Mouse (Mus musculus) kidney, adult 2 months (tissue): ENCODE data around the gene Dnajb4. TPM values are rescaled to one million over a fixed set of nuclear protein-coding genes. Genes with fewer than 3 reads are reported as not detected.

Experiments used
- DNase-seq: peaks from one replicate; pipeline ENCODE4 v3.0.0; 2021
- H3K27ac ChIP-seq: fragments of 200-500 bp; 2 replicates; pipeline ENCODE4 v1.5.1; 2012; ENCODE audit warnings: low read depth, low read length, control low read depth, inconsistent platforms; ENCODE audit not compliant: insufficient read depth
- H3K27me3 ChIP-seq: fragments of 200-500 bp; replicated peaks from 2 replicates; pipeline ENCODE4 v1.6.1; 2012; ENCODE audit warnings: mild to moderate bottlenecking, moderate library complexity, low read length, inconsistent platforms; ENCODE audit not compliant: control insufficient read depth, insufficient read depth
- H3K36me3 ChIP-seq: fragments of 200-500 bp; 2 replicates; pipeline ENCODE4 v1.6.1; 2012; ENCODE audit warnings: mild to moderate bottlenecking, moderate library complexity, low read length, inconsistent platforms; ENCODE audit not compliant: control insufficient read depth, insufficient read depth
- H3K4me1 ChIP-seq: fragments of 200-500 bp; 2 replicates; pipeline ENCODE4 v1.6.1; 2011; ENCODE audit warnings: low read length; ENCODE audit not compliant: control insufficient read depth, insufficient read depth
- H3K4me3 ChIP-seq: fragments of 200-500 bp; 2 replicates; pipeline ENCODE4 v1.5.1; 2011; ENCODE audit warnings: mild to moderate bottlenecking, low read depth, low read length, control low read depth; ENCODE audit not compliant: insufficient read depth
- CTCF ChIP-seq: fragments of 200-500 bp; conservative IDR thresholded peaks from 2 replicates; pipeline ENCODE4 v1.5.1; 2011; ENCODE audit warnings: low read depth, mild to moderate bottlenecking, control low read depth, low read length, moderate library complexity, mixed read lengths; ENCODE audit not compliant: insufficient read depth, insufficient read length
- POLR2A ChIP-seq: fragments of 200-500 bp; IDR thresholded peaks from one replicate; pipeline ENCODE4 v1.6.1; 2011; ENCODE audit warnings: low read depth, low read length, control low read depth
- WGBS: fragments of 180-500 bp; shearing (Covaris S2); methylation state at CpG from one replicate; pipeline ENCODE4 v1.1.7; 2018; 5-methylcytosine and 5-hydroxymethylcytosine counted together
- polyA plus RNA-seq: library from polyadenylated mRNA; depleted of rRNA; stranded (reverse); fragments of >200 nt; gene quantifications from 2 replicates; pipeline ENCODE4 v1.2.3, GENCODE M21; 2012

Dnajb4 gene
- polyA plus RNA-seq, 1 experiment, result 9.8 TPM

- 88% methylated on average over 7 of the region's 7 CpGs for WGBS
- H3K27ac ChIP-seq, result no peak overlapping the region
- H3K4me1 ChIP-seq, result 0 out of 2 replicates have a peak, but pooled peaks cover 6% of the 10 kb centered on the region
- peaks cover 18% of the 10 kb centered on the region for H3K36me3 ChIP-seq
- DNase-seq, result peak; percentile 34
- TF ChIP-seq POLR2A (no peak), CTCF (no peak)
- no peaks in the 10 kb centered on the region for H3K27me3 ChIP-seq
- H3K4me3 ChIP-seq, result no peak overlapping the region
Measured at GRCm38 (mm10) chr3:152228843-152229242, 18.7 kb upstream of the Dnajb4 start.

- Histone ChIP-seq H3K36me3 (peaks cover 20% of the 10 kb centered on the region), H3K4me3 (no peak overlapping the region), H3K27ac (no peak overlapping the region), H3K27me3 (no peaks in the 10 kb centered on the region), H3K4me1 (0 out of 2 replicates have a peak, but pooled peaks cover 6% of the 10 kb centered on the region)
- DNase-seq, result peak; percentile 55
- 29% methylated on average over 7 of the region's 7 CpGs for WGBS
- TF ChIP-seq POLR2A, result no peak
- no peak for TF ChIP-seq CTCF
Measured at GRCm38 (mm10) chr3:152225906-152226305, 15.8 kb upstream of the Dnajb4 start.

GRCm38 (mm10) chr3:152224918-152225317 lies 14.8 kb upstream of the Dnajb4 start:
- TF ChIP-seq CTCF (no peak), POLR2A (no peak)
- no peak overlapping the region for H3K27ac ChIP-seq
- DNase-seq, result no peak
- H3K36me3 ChIP-seq, result peaks cover 19% of the 10 kb centered on the region
- no peaks in the 10 kb centered on the region for H3K27me3 ChIP-seq
- H3K4me1 ChIP-seq, result 0 out of 2 replicates have a peak, but pooled peaks cover 6% of the 10 kb centered on the region
- no peak overlapping the region for H3K4me3 ChIP-seq

- Histone ChIP-seq H3K27me3 (no peaks in the 10 kb centered on the region), H3K4me3 (no peak overlapping the region), H3K36me3 (peaks cover 4% of the 10 kb centered on the region; the same call in 1 of the 2 replicates), H3K27ac (no peak overlapping the region), H3K4me1 (peaks cover 19% of the 10 kb centered on the region)
- TF ChIP-seq POLR2A (no peak), CTCF (no peak)
- no peak for DNase-seq
- WGBS, result 23% methylated on average over 3 of the region's 3 CpGs
Measured at GRCm38 (mm10) chr3:152213416-152213815, 3.3 kb upstream of the Dnajb4 start.

DNA sequence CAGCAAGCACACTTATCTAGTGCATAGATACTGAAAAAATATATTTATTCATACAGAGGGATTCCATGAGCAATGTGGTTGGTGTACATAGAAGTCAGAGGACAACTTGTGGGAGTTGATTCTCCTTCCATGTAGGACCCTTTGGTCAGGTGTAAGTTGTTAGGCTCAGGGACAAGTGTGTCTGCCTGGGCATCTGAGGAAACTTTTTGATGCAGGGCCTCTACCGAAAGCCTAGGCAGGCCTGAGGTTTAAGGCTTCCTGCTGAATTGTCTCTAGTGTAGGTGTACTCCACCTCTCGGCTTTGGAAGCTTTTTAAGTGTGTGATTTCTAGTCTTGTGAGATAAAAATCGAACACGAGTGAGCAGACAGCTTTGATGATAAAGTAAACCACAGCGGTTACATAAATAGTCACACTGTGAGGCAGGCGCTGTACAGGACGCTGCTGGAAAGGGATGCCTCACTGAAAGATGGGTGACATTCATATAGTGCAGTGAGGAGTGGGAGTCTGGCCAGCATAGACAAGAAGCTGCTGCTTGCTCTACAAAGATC lies 1.7 kb upstream of the Dnajb4 start:
- WGBS, result 4% methylated on average over 7 of the region's 7 CpGs
- Histone ChIP-seq H3K4me3 (peak overlapping the region; percentile 85), H3K36me3 (peaks cover 3% of the 10 kb centered on the region; the same call in 1 of the 2 replicates), H3K27ac (peak overlapping the region; percentile 1; the same call in 1 of the 2 replicates), H3K4me1 (peaks cover 20% of the 10 kb centered on the region), H3K27me3 (no peaks in the 10 kb centered on the region)
- DNase-seq, result peak; percentile 18
- TF ChIP-seq CTCF, result no peak
- no peak for TF ChIP-seq POLR2A

DNA sequence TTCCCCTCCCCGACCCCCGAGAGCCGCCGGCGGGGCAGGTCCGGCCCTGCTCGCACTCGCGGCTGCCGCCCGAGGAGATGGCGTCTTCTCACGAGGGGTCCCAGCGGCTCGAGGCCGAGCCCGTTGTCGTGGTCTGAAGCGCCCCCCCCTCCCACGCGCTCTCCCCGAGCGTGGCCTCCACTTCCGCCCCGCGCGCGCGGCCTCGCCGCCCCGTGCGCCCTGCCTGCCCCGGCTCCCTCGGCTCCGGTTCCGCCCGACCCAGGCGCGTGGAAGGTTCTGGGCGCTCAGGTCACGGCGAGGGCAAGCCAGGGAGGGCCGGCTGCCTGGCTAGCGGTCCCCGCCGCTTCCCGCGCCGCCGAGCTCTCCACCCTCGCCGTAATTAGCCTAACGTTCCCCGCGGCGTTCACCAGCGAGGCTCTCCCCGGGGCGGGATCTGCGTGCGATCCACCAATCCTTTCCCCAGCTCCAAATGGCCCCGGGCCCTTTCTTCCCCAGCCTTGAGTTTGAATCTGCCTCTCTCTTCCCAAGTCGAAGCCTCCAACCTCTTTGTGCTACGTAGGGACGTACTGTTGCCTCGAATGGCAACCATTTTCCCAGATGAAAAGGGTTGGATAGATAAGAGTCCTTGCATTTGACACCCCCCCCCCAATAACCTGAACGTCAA lies 758 bp upstream of the Dnajb4 start:
- TF ChIP-seq CTCF (no peak), POLR2A (no peak)
- Histone ChIP-seq H3K4me1 (peaks cover 20% of the 10 kb centered on the region), H3K36me3 (peaks cover 2% of the 10 kb centered on the region; the same call in 1 of the 2 replicates), H3K27ac (peak overlapping the region; percentile 97), H3K27me3 (no peaks in the 10 kb centered on the region), H3K4me3 (peak overlapping the region; percentile 85)
- WGBS, result 1% methylated on average over 65 of the region's 68 CpGs
- DNase-seq, result peak; percentile 73

GRCm38 (mm10) chr3:152209177-152209966 lies 730 bp downstream of the Dnajb4 start:
- DNase-seq, result peak; percentile 63
- no peak for TF ChIP-seq CTCF
- TF ChIP-seq POLR2A, result no peak
- Histone ChIP-seq H3K4me1 (peaks cover 20% of the 10 kb centered on the region), H3K27me3 (no peaks in the 10 kb centered on the region), H3K4me3 (peak overlapping the region; percentile 97), H3K36me3 (no peaks in the 10 kb centered on the region), H3K27ac (peak overlapping the region; percentile 100)
- 1% methylated on average over 25 of the region's 25 CpGs for WGBS
